Mouse (Mus musculus) layer of hippocampus, adult 11-12 months (tissue): Measurements from ENCODE around the gene Vmn1r171.
"Not testable (repeated sequence)": the region's sequence is repeated elsewhere in the genome, so short reads cannot be mapped to it uniquely, and the experiment has no call there.

Experiments used
- DNase-seq: peaks from one replicate; pipeline ENCODE4 v3.0.0; 2022; ENCODE audit warnings: low spot score

Vmn1r171 gene

GRCm38 (mm10) chr7:23630422-23630821 is at the start of gene Vmn1r171:
Gene Vmn1r171, plus strand, starts transcription at chr7:23630722.
- no peak for DNase-seq

DNA sequence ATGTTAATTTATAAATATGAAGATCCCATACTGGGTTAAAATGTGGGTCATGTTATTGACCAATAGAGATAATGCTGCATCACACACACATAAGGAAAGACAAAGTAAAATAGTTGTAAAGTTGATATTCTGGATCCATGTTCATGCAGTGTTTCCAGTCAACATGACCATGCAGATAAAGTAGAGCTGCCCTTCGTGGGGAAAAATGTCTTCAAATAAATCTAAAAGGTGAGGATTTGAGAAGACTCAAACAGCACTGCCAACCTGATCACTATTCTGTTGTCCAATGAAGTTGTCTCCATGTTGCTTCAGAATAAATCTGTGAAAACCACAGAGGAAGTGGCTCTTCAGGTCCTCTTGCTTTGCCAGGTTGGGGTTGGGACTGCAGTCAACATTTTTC is 24.6 kb upstream of the Vmn1r171 start, which contains the start of gene Vmn1r170:
Gene Vmn1r170, plus strand, starts transcription at position 301 of the 400 bp plus-strand sequence.
- DNase-seq: not testable (repeated sequence)

DNA sequence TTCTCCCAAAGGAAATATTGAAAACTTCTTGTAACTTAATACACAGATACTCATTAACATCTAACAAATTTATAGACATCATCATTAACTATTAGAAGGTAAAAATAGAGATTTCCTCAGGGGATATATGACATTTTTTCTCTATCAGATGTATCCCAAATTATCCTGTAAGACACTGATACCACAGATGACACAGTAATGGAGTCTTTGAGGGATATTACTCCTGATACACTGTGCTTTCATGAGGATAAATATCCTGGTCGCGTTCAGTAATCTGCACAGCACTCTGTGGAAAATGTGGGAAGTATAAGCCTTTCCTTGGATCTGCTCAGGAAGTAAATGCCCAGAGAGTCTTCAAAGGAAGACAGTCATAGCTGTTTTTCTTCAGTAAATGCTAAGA is 27.5 kb downstream of the Vmn1r171 start, which contains the start of gene Vmn1r172:
Gene Vmn1r172, plus strand, starts transcription at position 301 of the 400 bp plus-strand sequence.
- DNase-seq: no peak
